Mouse (Mus musculus) embryonic facial prominence, embryonic 14.5 days (tissue): ENCODE measurements at regions not wholly inside any gene's neighbourhood (a gene's known extent, or its start where the extent isn't known, plus 50 kb on each side); places are given as distances from the start of the nearest gene placed in this dataset.
A peak's percentile ranks its signal among the peaks of the same experiment; 100 is the strongest.

Experiments used
- ATAC-seq: fragments of 200-750 bp; cut with Nextera tagmentation; 2 replicates; pipeline ENCODE4 v1.8.0; 2017; ENCODE audit warnings: low read depth, moderate number of reproducible peaks, moderate TSS enrichment
- DNase-seq: peaks from one replicate; pipeline ENCODE4 v3.0.0-alpha.2; 2015; ENCODE audit warnings: low spot score
- H3K27ac ChIP-seq: fragments of 300-500 bp; sonication (generic); replicated peaks from 2 replicates; pipeline ENCODE4 v1.5.1; 2014; ENCODE audit warnings: low read depth, mild to moderate bottlenecking, low read length, moderate library complexity
- H3K27me3 ChIP-seq: fragments of 300-500 bp; sonication (generic); replicated peaks from 2 replicates; pipeline ENCODE4 v1.6.1; 2014; ENCODE audit warnings: low read length; ENCODE audit not compliant: control insufficient read depth, insufficient read depth
- H3K36me3 ChIP-seq: fragments of 300-500 bp; sonication (generic); 2 replicates; pipeline ENCODE4 v1.6.1; 2014; ENCODE audit warnings: low read length, mixed read lengths; ENCODE audit not compliant: control insufficient read depth, insufficient read depth
- H3K4me1 ChIP-seq: fragments of 300-500 bp; sonication (generic); 2 replicates; pipeline ENCODE4 v1.6.1; 2014; ENCODE audit warnings: antibody characterized with exemption, low read length; ENCODE audit not compliant: control insufficient read depth, insufficient read depth
- H3K4me2 ChIP-seq: fragments of 300-500 bp; sonication (generic); 2 replicates; pipeline ENCODE4 v1.6.1; 2014; ENCODE audit warnings: low read depth, mild to moderate bottlenecking, low read length, moderate library complexity, mixed read lengths
- H3K4me3 ChIP-seq: fragments of 300-500 bp; sonication (generic); 2 replicates; pipeline ENCODE4 v1.5.1; 2014; ENCODE audit warnings: low read depth, mild to moderate bottlenecking, low read length
- H3K9ac ChIP-seq: fragments of 300-500 bp; sonication (generic); 2 replicates; pipeline ENCODE4 v1.6.1; 2014; ENCODE audit warnings: low read depth, mild to moderate bottlenecking, low read length, moderate library complexity, mixed read lengths
- H3K9me3 ChIP-seq: fragments of 300-500 bp; sonication (generic); 2 replicates; pipeline ENCODE4 v1.6.1; 2016; ENCODE audit warnings: low read length; ENCODE audit not compliant: control insufficient read depth
- WGBS: fragments of 180-500 bp; shearing (Covaris S2); extraction: QIAGEN DNeasy Blood & Tissue Kit; methylation state at CpG from one replicate; pipeline ENCODE4 v1.1.7; 2014; 5-methylcytosine and 5-hydroxymethylcytosine counted together

- no peaks in the 10 kb centered on the region for H3K27me3 ChIP-seq
- no peak overlapping the region for H3K9ac ChIP-seq
- H3K9me3 ChIP-seq, result no peaks in the 10 kb centered on the region
- no peak overlapping the region for H3K4me3 ChIP-seq
- no peaks in the 10 kb centered on the region for H3K36me3 ChIP-seq
- H3K27ac ChIP-seq, result no peak overlapping the region
- no peak for DNase-seq
- 93% methylated on average over 7 of the region's 7 CpGs for WGBS
- ATAC-seq, result no peak
- no peaks in the 10 kb centered on the region for H3K4me1 ChIP-seq
- H3K4me2 ChIP-seq, result no peak overlapping the region
These were observed 139.3 kb upstream of the Gm17728 start for GRCm38 (mm10) chr17:9282333-9283176.

DNA sequence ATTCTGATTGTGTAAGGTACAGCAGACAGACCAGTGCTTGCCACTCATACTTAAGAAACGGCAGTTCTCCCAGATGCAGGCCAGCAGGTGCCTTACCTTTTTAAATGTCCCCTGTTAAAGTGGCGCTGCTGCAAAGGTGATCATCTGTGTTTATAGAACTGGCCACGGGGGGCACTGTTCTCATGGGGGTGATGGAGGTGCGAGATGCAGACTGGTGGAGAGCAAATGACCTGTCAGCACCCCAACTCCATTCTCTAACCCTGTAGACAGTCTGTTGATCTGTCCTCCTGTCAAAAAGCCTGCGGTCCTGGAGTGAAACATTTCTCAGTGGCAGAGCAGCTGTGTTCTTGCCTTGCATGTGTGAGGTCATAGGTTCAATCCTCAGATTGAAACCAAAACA, 135.4 kb upstream of the Gm17728 start:
- 45% methylated on average over 5 of the region's 5 CpGs for WGBS
- no peak for DNase-seq
- no peak overlapping the region for H3K9ac ChIP-seq

DNA sequence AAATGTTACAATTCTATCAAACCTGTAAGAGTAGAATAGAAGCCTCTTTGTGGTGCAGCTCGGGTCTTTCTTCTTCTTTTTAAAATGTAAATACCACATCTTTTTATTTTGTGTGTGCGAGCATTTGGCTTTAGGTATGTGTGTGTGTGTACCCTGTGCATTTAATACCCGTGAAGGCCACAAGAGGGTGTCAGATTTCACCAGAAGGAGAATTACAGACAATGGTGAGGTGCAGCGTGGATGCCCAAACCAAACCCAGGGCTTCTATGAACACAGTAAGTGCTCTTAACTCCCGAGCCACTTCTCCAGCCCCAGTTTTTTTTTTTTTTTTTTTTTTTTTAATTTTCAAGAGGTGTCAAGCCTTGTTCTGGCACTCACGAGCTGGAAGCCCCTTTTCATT, 135.0 kb upstream of the Gm17728 start:
- WGBS, result 47% methylated on average over 6 of the region's 6 CpGs
- Histone ChIP-seq H3K36me3 (no peaks in the 10 kb centered on the region), H3K9ac (no peak overlapping the region), H3K9me3 (no peaks in the 10 kb centered on the region), H3K4me3 (no peak overlapping the region), H3K4me2 (no peak overlapping the region), H3K27ac (no peak overlapping the region), H3K4me1 (no peaks in the 10 kb centered on the region), H3K27me3 (no peaks in the 10 kb centered on the region)
- no peak for DNase-seq
- ATAC-seq, result no peak

More for the DNA sequence above, 135.4 kb upstream of the Gm17728 start:
- ATAC-seq, result no peak
- Histone ChIP-seq H3K27me3 (no peaks in the 10 kb centered on the region), H3K4me1 (no peaks in the 10 kb centered on the region), H3K36me3 (no peaks in the 10 kb centered on the region), H3K27ac (no peak overlapping the region), H3K9me3 (no peaks in the 10 kb centered on the region), H3K4me3 (no peak overlapping the region), H3K4me2 (no peak overlapping the region)

DNA sequence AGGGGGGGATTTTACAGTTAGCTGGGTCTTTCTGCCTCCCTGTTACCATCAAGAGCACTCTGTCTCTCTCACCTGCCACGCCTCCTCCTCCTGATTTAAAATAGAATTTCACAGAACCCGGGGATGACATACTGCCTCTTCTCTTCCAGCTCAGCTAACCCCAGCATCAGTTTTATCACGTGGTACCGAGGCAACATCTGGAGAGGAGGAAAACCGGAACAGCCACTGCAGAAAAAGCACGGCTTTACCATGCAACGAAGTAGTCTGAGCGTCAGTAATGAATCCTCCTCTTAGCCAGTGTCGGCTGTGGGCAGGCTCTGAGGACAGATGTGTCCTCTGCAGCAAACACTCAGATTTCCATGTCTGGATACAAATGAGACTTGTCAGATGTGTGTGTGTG, 134.2 kb upstream of the Gm17728 start:
- DNase-seq, result peak; percentile 19
- no peak overlapping the region for H3K27ac ChIP-seq
- WGBS, result 45% methylated on average over 9 of the region's 9 CpGs
- no peak overlapping the region for H3K4me3 ChIP-seq
- no peaks in the 10 kb centered on the region for H3K4me1 ChIP-seq
- H3K27me3 ChIP-seq, result no peaks in the 10 kb centered on the region
- ATAC-seq, result no peak
- no peak overlapping the region for H3K9ac ChIP-seq
- H3K4me2 ChIP-seq, result no peak overlapping the region
- no peaks in the 10 kb centered on the region for H3K36me3 ChIP-seq
- no peaks in the 10 kb centered on the region for H3K9me3 ChIP-seq

- H3K4me1 ChIP-seq, result no peaks in the 10 kb centered on the region
- H3K9me3 ChIP-seq, result no peaks in the 10 kb centered on the region
These were observed 130.3 kb upstream of the Gm17728 start for GRCm38 (mm10) chr17:9291601-9292000.

DNA sequence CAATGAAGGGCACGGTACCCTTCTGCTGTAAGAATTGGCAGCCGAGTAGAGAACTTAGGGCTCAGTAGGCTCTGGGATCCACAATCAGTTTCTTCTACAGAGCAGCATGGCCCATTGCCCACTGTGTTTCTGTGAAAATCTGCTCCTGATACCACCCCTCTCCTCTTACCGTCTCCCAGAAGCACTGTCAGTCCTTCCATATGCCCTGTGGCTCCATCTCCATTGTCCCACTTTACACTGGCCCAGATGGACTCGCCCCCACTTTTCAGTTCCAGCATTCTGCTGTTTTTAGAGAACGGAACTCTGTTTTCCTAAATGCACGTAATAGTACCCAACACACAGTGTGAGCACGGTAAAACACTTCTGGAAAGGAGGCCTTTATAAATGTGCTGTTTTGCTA, 129.6 kb upstream of the Gm17728 start:
- WGBS, result 72% methylated on average over 7 of the region's 7 CpGs
- no peak for ATAC-seq
- no peaks in the 10 kb centered on the region for H3K9me3 ChIP-seq
- H3K27ac ChIP-seq, result no peak overlapping the region
- DNase-seq, result no peak
- no peak overlapping the region for H3K4me3 ChIP-seq
- no peak overlapping the region for H3K9ac ChIP-seq
- H3K36me3 ChIP-seq, result no peaks in the 10 kb centered on the region
- no peaks in the 10 kb centered on the region for H3K4me1 ChIP-seq
- no peaks in the 10 kb centered on the region for H3K27me3 ChIP-seq
- H3K4me2 ChIP-seq, result no peak overlapping the region

More at GRCm38 (mm10) chr17:9291601-9292000, 130.3 kb upstream of the Gm17728 start:
- H3K36me3 ChIP-seq, result no peaks in the 10 kb centered on the region
- no peaks in the 10 kb centered on the region for H3K27me3 ChIP-seq
- H3K4me3 ChIP-seq, result no peak overlapping the region
- ATAC-seq (no peak), DNase-seq (no peak)
- 19% methylated on average over 4 of the region's 4 CpGs for WGBS
- H3K27ac ChIP-seq, result no peak overlapping the region
- H3K4me2 ChIP-seq, result no peak overlapping the region
- H3K9ac ChIP-seq, result no peak overlapping the region

GRCm38 (mm10) chr17:9296371-9296770, 125.5 kb upstream of the Gm17728 start:
- Histone ChIP-seq H3K9ac (no peak overlapping the region), H3K4me3 (no peak overlapping the region), H3K4me1 (0 out of 2 replicates have a peak, but pooled peaks cover 3% of the 10 kb centered on the region), H3K9me3 (no peaks in the 10 kb centered on the region), H3K4me2 (no peak overlapping the region), H3K27ac (no peak overlapping the region), H3K27me3 (no peaks in the 10 kb centered on the region), H3K36me3 (no peaks in the 10 kb centered on the region)
- DNase-seq (no peak), ATAC-seq (no peak)
- 75% methylated on average over 1 of the region's 1 CpGs for WGBS

DNA sequence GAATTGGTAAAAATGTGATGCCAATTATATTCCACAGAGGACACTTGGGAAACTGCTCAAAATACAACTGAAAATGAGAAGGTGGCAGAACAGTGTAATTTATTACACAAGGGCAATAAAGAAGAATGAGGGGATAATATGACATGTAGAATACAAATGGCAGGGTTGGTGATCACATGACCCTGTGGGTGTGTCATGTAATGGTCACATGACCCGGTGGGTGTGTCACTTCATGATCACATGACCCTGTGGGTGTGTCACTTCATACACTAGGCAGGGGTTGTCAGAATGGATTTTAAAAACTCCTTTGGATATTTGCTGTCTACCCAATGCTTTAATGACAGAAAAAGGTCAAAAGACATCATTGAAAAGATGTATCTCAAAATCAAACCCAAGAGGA, 123.6 kb upstream of the Gm17728 start:
- Histone ChIP-seq H3K27ac (no peak overlapping the region), H3K9me3 (no peaks in the 10 kb centered on the region), H3K36me3 (no peaks in the 10 kb centered on the region), H3K27me3 (no peaks in the 10 kb centered on the region), H3K9ac (no peak overlapping the region), H3K4me3 (no peak overlapping the region), H3K4me1 (0 out of 2 replicates have a peak, but pooled peaks cover 3% of the 10 kb centered on the region), H3K4me2 (no peak overlapping the region)
- DNase-seq (no peak), ATAC-seq (no peak)
- WGBS, result 94% methylated on average over 1 of the region's 1 CpGs

DNA sequence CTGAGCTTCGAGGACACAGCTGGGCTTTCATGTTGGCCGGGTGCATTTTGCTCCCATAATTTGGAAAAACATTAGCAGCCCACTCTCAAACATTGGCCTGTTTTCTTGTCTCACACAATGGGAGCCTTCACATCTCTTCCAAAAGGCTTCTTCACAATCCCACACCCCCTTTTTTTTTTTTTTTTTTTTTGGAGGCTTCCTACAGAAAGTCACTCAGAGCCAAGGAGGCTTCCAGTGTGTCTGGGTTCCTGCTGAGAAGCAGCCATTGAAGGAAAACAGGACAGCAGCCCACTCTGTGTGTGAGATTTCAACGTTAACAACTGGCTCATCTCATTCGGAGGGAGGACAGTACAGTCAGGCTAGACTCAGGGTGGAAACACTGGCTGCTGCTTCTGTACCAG, 120.8 kb upstream of the Gm17728 start:
- no peak overlapping the region for H3K4me2 ChIP-seq

More for the DNA sequence above, 120.8 kb upstream of the Gm17728 start:
- H3K27me3 ChIP-seq, result no peaks in the 10 kb centered on the region
- H3K9ac ChIP-seq, result no peak overlapping the region
- DNase-seq (peak; percentile 49), ATAC-seq (no peak)
- H3K9me3 ChIP-seq, result no peaks in the 10 kb centered on the region
- 0 out of 2 replicates have a peak, but pooled peaks cover 3% of the 10 kb centered on the region for H3K4me1 ChIP-seq
- no peak overlapping the region for H3K27ac ChIP-seq
- H3K4me3 ChIP-seq, result no peak overlapping the region
- no peaks in the 10 kb centered on the region for H3K36me3 ChIP-seq
- WGBS, result 28% methylated on average over 4 of the region's 4 CpGs
